Mouse (Mus musculus) midbrain, embryonic 11.5 days (tissue): ENCODE results near the gene Eppin. TPM values are rescaled to one million over a fixed set of nuclear protein-coding genes. Genes with fewer than 3 reads are reported as not detected.

Source experiments
- polyA plus RNA-seq: library from polyadenylated mRNA; unstranded; fragments of >200 nt; fragmentation: Nextera tagmentation; extraction: Ambion mirVana; gene quantifications from 2 replicates; pipeline ENCODE4 v1.2.1, GENCODE M21; 2014

Gene Eppin
- polyA plus RNA-seq, 1 experiment from 2014 or later: not detected

Other genes with a start within 250 kb of the Eppin start
- 0.37 and 0.52 TPM in 2 replicates for gene Slpi, start 204.5 kb downstream of the Eppin start, polyA plus RNA-seq
- gene Rbpjl, start 190.5 kb downstream of the Eppin start, polyA plus RNA-seq: not detected in 2 replicates
- 0.10 and 0.23 TPM in 2 replicates for gene Matn4, start 188.4 kb downstream of the Eppin start, polyA plus RNA-seq
- gene Sdc4, start 149.7 kb downstream of the Eppin start, polyA plus RNA-seq: 9.7 and 9.9 TPM in 2 replicates
- gene Sys1, start 136.6 kb downstream of the Eppin start, polyA plus RNA-seq: 62.0 and 63.6 TPM in 2 replicates
- 4.7 and 5.0 TPM in 2 replicates for gene Gm20458, start 132.6 kb downstream of the Eppin start, polyA plus RNA-seq
- not detected in 2 replicates for gene Trp53tg5, start 119.9 kb downstream of the Eppin start, polyA plus RNA-seq
- gene Dbndd2, start 107.5 kb downstream of the Eppin start, polyA plus RNA-seq: 3.1 and 3.4 TPM in 2 replicates
- 48.1 and 51.9 TPM in 2 replicates for gene Pigt, start 96.1 kb downstream of the Eppin start, polyA plus RNA-seq
- gene Wfdc2, start 31.2 kb downstream of the Eppin start, polyA plus RNA-seq: 15.4 and 21.7 TPM in 2 replicates
- gene Spint3, start 20.1 kb downstream of the Eppin start, polyA plus RNA-seq: not detected in 2 replicates
- gene Wfdc6a, start 8.1 kb downstream of the Eppin start, polyA plus RNA-seq: not detected in 2 replicates
- not detected in 2 replicates for gene Wfdc6b, start 19.9 kb upstream of the Eppin start, polyA plus RNA-seq
- not detected in 2 replicates for gene Wfdc8, start 20.0 kb upstream of the Eppin start, polyA plus RNA-seq
- not detected in 2 replicates for gene Wfdc16, start 45.2 kb upstream of the Eppin start, polyA plus RNA-seq
- gene Wfdc10, start 62.5 kb upstream of the Eppin start, polyA plus RNA-seq: not detected in 2 replicates
- not detected in 2 replicates for gene Wfdc9, start 63.0 kb upstream of the Eppin start, polyA plus RNA-seq
- gene Wfdc11, start 80.5 kb upstream of the Eppin start, polyA plus RNA-seq: not detected in 2 replicates
- 0.21 TPM in 1 of 2 replicates, not detected in the other for gene Wfdc13, start 91.5 kb upstream of the Eppin start, polyA plus RNA-seq
- gene Spint4, start 104.9 kb upstream of the Eppin start, polyA plus RNA-seq: not detected in 2 replicates
- gene Spint5, start 121.7 kb upstream of the Eppin start, polyA plus RNA-seq: not detected in 2 replicates
- 0.66 and 0.85 TPM in 2 replicates for gene Wfdc3, start 152.3 kb upstream of the Eppin start, polyA plus RNA-seq
- gene Dnttip1, start 152.4 kb upstream of the Eppin start, polyA plus RNA-seq: 75.9 and 82.5 TPM in 2 replicates
- 520 and 544 TPM in 2 replicates for gene Ube2c, start 176.3 kb upstream of the Eppin start, polyA plus RNA-seq
- not detected in 2 replicates for gene Tnnc2, start 186.4 kb upstream of the Eppin start, polyA plus RNA-seq
- 10.4 and 11.7 TPM in 2 replicates for gene Snx21, start 192.2 kb upstream of the Eppin start, polyA plus RNA-seq
- 10.2 and 12.6 TPM in 2 replicates for gene Acot8, start 211.3 kb upstream of the Eppin start, polyA plus RNA-seq
- 11.4 and 12.6 TPM in 2 replicates for gene Zswim3, start 211.5 kb upstream of the Eppin start, polyA plus RNA-seq
- 22.0 and 23.2 TPM in 2 replicates for gene Zswim1, start 229.1 kb upstream of the Eppin start, polyA plus RNA-seq
- gene Spata25, start 234.9 kb upstream of the Eppin start, polyA plus RNA-seq: not detected in 2 replicates
- 84.8 and 89.7 TPM in 2 replicates for gene Ctsa, start 239.3 kb upstream of the Eppin start, polyA plus RNA-seq
- 3.8 and 4.5 TPM in 2 replicates for gene Neurl2, start 239.9 kb upstream of the Eppin start, polyA plus RNA-seq